Mouse (Mus musculus): Measurements from ENCODE around the gene Pou1f1.

GRCm38 (mm10) chr16:65470650-65471049 is 49.7 kb upstream of the Pou1f1 start:
- TF ChIP-seq CTCF (IDR thresholded peaks at IDR 0.05; ENCODE audit: low read depth) (no peak), EP300 (IDR thresholded peaks at IDR 0.05; ENCODE audit: low read depth) (no peak)

All from liver, postnatal 0 days (tissue).